Mouse (Mus musculus) urinary bladder, postnatal 14 days (tissue): ENCODE data around the gene Exd1.

Experiments used
- DNase-seq: peaks from one replicate; pipeline ENCODE4 v3.0.0; 2021; ENCODE audit warnings: low spot score

Exd1 gene

GRCm38 (mm10) chr2:119547522-119548370, at the start of gene Exd1, which contains the start of gene Chp1:
Gene Exd1, minus strand, starts transcription at chr2:119547627.
Gene Chp1, plus strand, starts transcription at chr2:119547697.
- DNase-seq, result peak; percentile 100

- no peak for DNase-seq
These were observed 49.4 kb upstream of the Exd1 start for GRCm38 (mm10) chr2:119596781-119597330.

- no peak for DNase-seq
These were observed 47.9 kb upstream of the Exd1 start for GRCm38 (mm10) chr2:119595308-119595707.

GRCm38 (mm10) chr2:119594113-119594981, 46.9 kb upstream of the Exd1 start:
- DNase-seq, result peak; percentile 99

GRCm38 (mm10) chr2:119593765-119594112, 46.3 kb upstream of the Exd1 start:
- no peak for DNase-seq

- no peak for DNase-seq
These were observed 43.8 kb upstream of the Exd1 start for GRCm38 (mm10) chr2:119591247-119591646.

GRCm38 (mm10) chr2:119587383-119587782, 40.0 kb upstream of the Exd1 start:
- peak; percentile 67 for DNase-seq

GRCm38 (mm10) chr2:119584282-119584681, 36.9 kb upstream of the Exd1 start:
- no peak for DNase-seq

- DNase-seq, result no peak
These were observed 36.0 kb upstream of the Exd1 start for GRCm38 (mm10) chr2:119583439-119583838.

- DNase-seq, result no peak
These were observed 34.1 kb upstream of the Exd1 start for GRCm38 (mm10) chr2:119581571-119581970.

GRCm38 (mm10) chr2:119572471-119572870, 25.0 kb upstream of the Exd1 start:
- no peak for DNase-seq

- DNase-seq, result no peak
These were observed 18.9 kb upstream of the Exd1 start for GRCm38 (mm10) chr2:119566182-119566855.

GRCm38 (mm10) chr2:119565284-119565683, 17.9 kb upstream of the Exd1 start:
- DNase-seq, result no peak

GRCm38 (mm10) chr2:119561794-119562193, 14.4 kb upstream of the Exd1 start:
- no peak for DNase-seq

- peak; percentile 9 for DNase-seq
These were observed 11.4 kb upstream of the Exd1 start for GRCm38 (mm10) chr2:119558737-119559340.

- no peak for DNase-seq
These were observed 10.6 kb upstream of the Exd1 start for GRCm38 (mm10) chr2:119558039-119558438.

- DNase-seq, result no peak
These were observed 2.3 kb upstream of the Exd1 start for GRCm38 (mm10) chr2:119549678-119550077.

- DNase-seq, result peak; percentile 4
These were observed 1.3 kb upstream of the Exd1 start for GRCm38 (mm10) chr2:119548691-119549090.

GRCm38 (mm10) chr2:119548371-119548660, 889 bp upstream of the Exd1 start:
- DNase-seq, result no peak

GRCm38 (mm10) chr2:119546848-119547521, 442 bp downstream of the Exd1 start:
- peak; percentile 90 for DNase-seq

- DNase-seq, result no peak
These were observed 3.8 kb downstream of the Exd1 start for GRCm38 (mm10) chr2:119543656-119544055.
